Mouse (Mus musculus): ENCODE results near the gene Olfr314.

DNA sequence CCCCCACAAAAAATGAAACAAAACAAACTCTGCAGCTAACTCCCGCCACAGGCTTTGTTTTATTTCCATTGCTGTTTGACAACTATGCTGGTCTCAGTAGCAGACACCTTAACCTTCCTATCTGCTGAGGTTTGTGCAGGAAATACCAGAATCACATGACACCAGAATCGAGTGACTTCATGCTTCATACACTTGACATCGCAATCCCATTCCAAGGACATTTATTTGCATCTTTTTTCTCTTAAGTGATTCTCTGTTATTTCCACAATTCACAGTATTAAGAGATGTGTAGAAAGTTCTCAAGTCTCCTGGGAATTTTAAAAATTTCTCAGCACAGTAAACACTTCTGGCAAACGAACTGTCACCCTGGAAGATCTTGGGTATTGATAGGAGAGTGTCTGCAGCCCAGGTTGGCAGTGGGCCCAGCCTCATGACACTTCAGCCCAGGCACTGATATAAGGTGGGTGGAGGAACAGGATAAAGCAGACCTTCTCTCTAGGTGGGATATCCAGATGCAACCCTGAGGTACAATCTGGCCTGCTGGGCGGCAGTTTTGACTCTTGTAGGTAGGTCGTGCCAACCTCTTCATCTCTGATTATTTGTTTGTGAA is at the start of gene Olfr314:
- TF ChIP-seq MYOD1 (IDR thresholded peaks at IDR 0.05; ENCODE audit: control insufficient read depth, insufficient read length, low read depth) (no peak), MAX (IDR thresholded peaks at IDR 0.05) (no peak), CTCF (IDR thresholded peaks at IDR 0.05; ENCODE audit: control insufficient read depth, insufficient read depth, insufficient read length) (no peak)
